Mouse (Mus musculus): ENCODE data around the gene Stk24. TPM values are rescaled to one million over a fixed set of nuclear protein-coding genes. Genes with fewer than 3 reads are reported as not detected.

The Stk24 gene
- polyA plus RNA-seq, 1 experiment from 2014 or later: 48.9 TPM

DNA sequence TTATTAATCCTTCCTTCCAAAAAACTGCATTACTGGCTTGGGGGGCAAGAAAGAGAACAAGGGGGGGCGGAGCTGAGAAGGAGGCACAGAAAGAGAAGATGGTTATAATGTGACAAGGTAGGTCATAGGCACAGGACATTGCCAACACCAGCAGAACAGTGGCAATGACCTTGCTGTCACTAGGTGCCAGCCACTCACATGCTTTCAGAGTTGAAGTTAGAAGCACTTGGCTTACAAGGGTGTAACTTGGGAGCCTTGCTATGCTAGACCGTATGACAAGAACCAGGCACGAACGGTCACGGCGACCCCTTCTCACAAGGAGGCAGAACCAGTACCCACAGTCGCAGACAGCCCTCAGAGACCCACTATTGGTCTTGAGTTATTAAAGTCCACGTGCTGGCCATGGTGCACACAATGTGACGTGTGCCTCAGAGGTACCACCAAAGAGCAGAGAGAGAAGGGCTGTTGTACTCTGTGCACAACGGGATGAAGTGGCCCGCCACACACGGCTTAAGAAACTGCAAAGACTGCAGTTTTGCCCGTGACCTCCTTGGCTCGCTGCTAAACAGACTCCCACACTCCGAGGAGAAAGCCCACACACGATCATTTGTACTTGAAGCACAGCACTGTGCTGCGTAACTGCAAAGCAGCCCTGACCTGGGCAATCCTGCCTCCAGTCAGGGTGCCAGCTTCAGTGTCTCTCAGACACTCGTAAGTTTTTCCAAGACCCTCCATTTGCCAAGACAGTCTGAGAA, 40.8 kb downstream of the Stk24 start:
- no peak overlapping the region for H3K9ac ChIP-seq (ENCODE audit: low read length)
- 57% methylated on average over 18 of the region's 18 CpGs for WGBS

GRCm38 (mm10) chr14:121330090-121330408, 49.8 kb downstream of the Stk24 start:
- WGBS: 81% methylated on average over 3 of the region's 3 CpGs

More for the DNA sequence above, 40.8 kb downstream of the Stk24 start:
- no peak overlapping the region for H3K4me3 ChIP-seq (ENCODE audit: control insufficient read depth in 1 of 2, insufficient read depth in 1 of 2, low read depth in 1 of 2, low read length in 2 of 2)
- H3K36me3 ChIP-seq (ENCODE audit: control insufficient read depth, insufficient read depth, low read length): peaks cover 26% of the 10 kb centered on the region
- peak overlapping the region; percentile 12 to 26; a peak in 2 of 4 replicates for H3K27ac ChIP-seq (replicated peaks in 1 of 2; ENCODE audit: control insufficient read depth in 1 of 2, insufficient read depth in 1 of 2, low read depth in 2 of 2, low read length in 2 of 2)
- H3K9me3 ChIP-seq (ENCODE audit: control insufficient read depth, low read length): no peaks in the 10 kb centered on the region
- H3K27me3 ChIP-seq (ENCODE audit: control insufficient read depth, insufficient read depth, low read length): no peaks in the 10 kb centered on the region
- H3K4me2 ChIP-seq (ENCODE audit: low read length): no peak overlapping the region
- ATAC-seq (ENCODE audit: insufficient number of reproducible peaks, insufficient read depth, low FRiP score, low read depth): no peak
- H3K4me1 ChIP-seq (ENCODE audit: control insufficient read depth in 2 of 2, insufficient read depth in 2 of 2, low read length in 2 of 2): peaks cover 42 to 69% of the 10 kb centered on the region in 2 experiments

DNA sequence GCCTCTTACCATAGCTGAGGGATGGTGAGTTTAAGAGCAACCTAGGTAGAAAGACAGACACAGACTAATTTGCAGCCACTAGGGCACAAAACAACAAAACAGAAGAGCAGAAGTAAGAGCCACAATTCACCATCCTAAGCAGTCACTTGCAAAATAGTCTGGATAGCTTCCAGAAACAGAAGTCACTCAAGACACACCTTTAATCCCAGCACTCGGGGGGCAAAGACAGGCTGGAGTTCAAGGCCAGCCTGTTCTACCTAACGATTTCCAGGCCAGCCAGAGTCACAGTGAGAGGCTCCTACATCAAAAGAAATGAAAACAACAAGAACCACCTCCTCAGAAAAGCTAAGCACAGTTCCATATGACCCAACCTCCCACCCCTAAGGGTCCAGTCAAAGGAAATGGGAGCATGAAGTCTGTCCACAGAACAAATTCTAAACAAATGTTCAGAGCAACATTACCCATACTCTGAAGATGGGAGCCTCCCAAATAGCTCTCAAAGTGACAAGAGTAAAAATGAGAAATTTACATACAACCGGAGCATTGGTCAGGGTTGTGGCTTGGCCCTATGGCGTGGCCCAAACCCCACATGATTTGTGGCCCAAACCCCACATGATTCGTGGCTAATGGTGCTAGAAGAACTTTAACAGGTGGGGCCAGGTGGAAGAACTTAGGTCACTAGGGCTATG, 50.3 kb downstream of the Stk24 start:
- WGBS: 76% methylated on average over 5 of the region's 5 CpGs
- H3K27ac ChIP-seq (replicated peaks in 1 of 2; ENCODE audit: control insufficient read depth in 1 of 2, insufficient read depth in 1 of 2, low read depth in 2 of 2, low read length in 2 of 2): 0 out of 4 replicates have a peak overlapping the region, but pooled peaks of 1 of the 2 experiments have one; percentile 15
- no peaks in the 10 kb centered on the region for H3K27me3 ChIP-seq (ENCODE audit: control insufficient read depth, insufficient read depth, low read length)
- H3K36me3 ChIP-seq (ENCODE audit: control insufficient read depth, insufficient read depth, low read length): no peaks in the 10 kb centered on the region
- H3K4me1 ChIP-seq (ENCODE audit: control insufficient read depth in 2 of 2, insufficient read depth in 2 of 2, low read length in 2 of 2): peaks cover 20 to 36% of the 10 kb centered on the region in 2 experiments
- no peak for ATAC-seq (ENCODE audit: insufficient number of reproducible peaks, insufficient read depth, low FRiP score, low read depth)
- H3K4me3 ChIP-seq (ENCODE audit: control insufficient read depth in 1 of 2, insufficient read depth in 1 of 2, low read depth in 1 of 2, low read length in 2 of 2): no peak overlapping the region
- H3K4me2 ChIP-seq (ENCODE audit: low read length): no peak overlapping the region
- H3K9me3 ChIP-seq (ENCODE audit: control insufficient read depth, low read length): no peaks in the 10 kb centered on the region
- no peak overlapping the region for H3K9ac ChIP-seq (ENCODE audit: low read length)

More at GRCm38 (mm10) chr14:121330090-121330408, 49.8 kb downstream of the Stk24 start:
- Histone ChIP-seq H3K9me3 (ENCODE audit: control insufficient read depth, low read length) (no peaks in the 10 kb centered on the region), H3K4me3 (ENCODE audit: control insufficient read depth in 1 of 2, insufficient read depth in 1 of 2, low read depth in 1 of 2, low read length in 2 of 2) (no peak overlapping the region), H3K36me3 (ENCODE audit: control insufficient read depth, insufficient read depth, low read length) (peaks cover 4% of the 10 kb centered on the region; the same call in 1 of the 2 replicates), H3K27me3 (ENCODE audit: control insufficient read depth, insufficient read depth, low read length) (no peaks in the 10 kb centered on the region), H3K4me2 (ENCODE audit: low read length) (no peak overlapping the region), H3K4me1 (ENCODE audit: control insufficient read depth in 2 of 2, insufficient read depth in 2 of 2, low read length in 2 of 2) (peaks cover 16 to 31% of the 10 kb centered on the region in 2 experiments), H3K27ac (replicated peaks in 1 of 2; ENCODE audit: control insufficient read depth in 1 of 2, insufficient read depth in 1 of 2, low read depth in 2 of 2, low read length in 2 of 2) (no peak overlapping the region), H3K9ac (ENCODE audit: low read length) (no peak overlapping the region)
- ATAC-seq (ENCODE audit: insufficient number of reproducible peaks, insufficient read depth, low FRiP score, low read depth): no peak

DNA sequence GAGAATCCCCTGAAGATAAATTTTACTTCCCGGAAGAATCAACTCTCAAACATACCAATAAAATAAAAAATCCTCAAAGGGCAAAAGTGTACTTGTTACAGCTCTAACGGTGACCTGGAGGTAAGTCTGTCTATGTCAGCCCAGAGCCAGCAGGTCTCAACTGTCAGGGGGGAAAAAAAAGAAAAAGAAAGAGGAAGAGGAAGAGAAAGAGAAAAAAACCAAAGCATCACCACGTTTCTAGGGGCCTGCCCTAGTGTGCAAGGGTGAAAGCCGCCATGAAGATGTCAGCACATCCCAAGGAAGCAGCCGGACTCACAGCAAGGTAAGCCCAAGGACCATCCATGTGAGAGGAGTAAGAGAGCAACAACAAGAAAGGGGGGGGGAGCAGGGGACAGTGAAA, 50.9 kb downstream of the Stk24 start:
- Histone ChIP-seq H3K27me3 (ENCODE audit: control insufficient read depth, insufficient read depth, low read length) (no peaks in the 10 kb centered on the region), H3K4me3 (ENCODE audit: control insufficient read depth in 1 of 2, insufficient read depth in 1 of 2, low read depth in 1 of 2, low read length in 2 of 2) (no peak overlapping the region), H3K9me3 (ENCODE audit: control insufficient read depth, low read length) (no peaks in the 10 kb centered on the region), H3K9ac (ENCODE audit: low read length) (no peak overlapping the region), H3K4me1 (ENCODE audit: control insufficient read depth in 2 of 2, insufficient read depth in 2 of 2, low read length in 2 of 2) (peaks cover 21 to 43% of the 10 kb centered on the region in 2 experiments), H3K27ac (replicated peaks in 1 of 2; ENCODE audit: control insufficient read depth in 1 of 2, insufficient read depth in 1 of 2, low read depth in 2 of 2, low read length in 2 of 2) (no peak overlapping the region), H3K4me2 (ENCODE audit: low read length) (no peak overlapping the region), H3K36me3 (ENCODE audit: control insufficient read depth, insufficient read depth, low read length) (no peaks in the 10 kb centered on the region)
- no peak for ATAC-seq (ENCODE audit: insufficient number of reproducible peaks, insufficient read depth, low FRiP score, low read depth)
- 73% methylated on average over 5 of the region's 5 CpGs for WGBS

GRCm38 (mm10) chr14:121326432-121326831, 53.4 kb downstream of the Stk24 start:
- no peaks in the 10 kb centered on the region for H3K36me3 ChIP-seq (ENCODE audit: control insufficient read depth, insufficient read depth, low read length)
- peaks cover 33 to 67% of the 10 kb centered on the region in 2 experiments for H3K4me1 ChIP-seq (ENCODE audit: control insufficient read depth in 2 of 2, insufficient read depth in 2 of 2, low read length in 2 of 2)
- H3K27ac ChIP-seq (replicated peaks in 1 of 2; ENCODE audit: control insufficient read depth in 1 of 2, insufficient read depth in 1 of 2, low read depth in 2 of 2, low read length in 2 of 2): no peak overlapping the region
- ATAC-seq (ENCODE audit: insufficient number of reproducible peaks, insufficient read depth, low FRiP score, low read depth): no peak
- H3K27me3 ChIP-seq (ENCODE audit: control insufficient read depth, insufficient read depth, low read length): no peaks in the 10 kb centered on the region
- 76% methylated on average over 2 of the region's 2 CpGs for WGBS
- 0 out of 2 replicates have a peak overlapping the region, but pooled peaks have one; percentile 16 for H3K9ac ChIP-seq (ENCODE audit: low read length)
- no peak overlapping the region for H3K4me2 ChIP-seq (ENCODE audit: low read length)
- H3K4me3 ChIP-seq (ENCODE audit: control insufficient read depth in 1 of 2, insufficient read depth in 1 of 2, low read depth in 1 of 2, low read length in 2 of 2): no peak overlapping the region
- no peaks in the 10 kb centered on the region for H3K9me3 ChIP-seq (ENCODE audit: control insufficient read depth, low read length)

GRCm38 (mm10) chr14:121324521-121325330, 55.1 kb downstream of the Stk24 start:
- no peaks in the 10 kb centered on the region for H3K27me3 ChIP-seq (ENCODE audit: control insufficient read depth, insufficient read depth, low read length)
- H3K4me2 ChIP-seq (ENCODE audit: low read length): 0 out of 2 replicates have a peak overlapping the region, but pooled peaks have one; percentile 11
- H3K4me1 ChIP-seq (ENCODE audit: control insufficient read depth in 2 of 2, insufficient read depth in 2 of 2, low read length in 2 of 2): peaks cover 28 to 60% of the 10 kb centered on the region in 2 experiments
- H3K4me3 ChIP-seq (ENCODE audit: control insufficient read depth in 1 of 2, insufficient read depth in 1 of 2, low read depth in 1 of 2, low read length in 2 of 2): no peak overlapping the region
- ATAC-seq (ENCODE audit: insufficient number of reproducible peaks, insufficient read depth, low FRiP score, low read depth): no peak
- peak overlapping the region in 1 of 2 experiments; percentile 24; a peak in 1 of 4 replicates for H3K27ac ChIP-seq (replicated peaks in 1 of 2; ENCODE audit: control insufficient read depth in 1 of 2, insufficient read depth in 1 of 2, low read depth in 2 of 2, low read length in 2 of 2)
- no peaks in the 10 kb centered on the region for H3K9me3 ChIP-seq (ENCODE audit: control insufficient read depth, low read length)
- no peaks in the 10 kb centered on the region for H3K36me3 ChIP-seq (ENCODE audit: control insufficient read depth, insufficient read depth, low read length)
- WGBS: 71% methylated on average over 17 of the region's 17 CpGs
- H3K9ac ChIP-seq (ENCODE audit: low read length): no peak overlapping the region

DNA sequence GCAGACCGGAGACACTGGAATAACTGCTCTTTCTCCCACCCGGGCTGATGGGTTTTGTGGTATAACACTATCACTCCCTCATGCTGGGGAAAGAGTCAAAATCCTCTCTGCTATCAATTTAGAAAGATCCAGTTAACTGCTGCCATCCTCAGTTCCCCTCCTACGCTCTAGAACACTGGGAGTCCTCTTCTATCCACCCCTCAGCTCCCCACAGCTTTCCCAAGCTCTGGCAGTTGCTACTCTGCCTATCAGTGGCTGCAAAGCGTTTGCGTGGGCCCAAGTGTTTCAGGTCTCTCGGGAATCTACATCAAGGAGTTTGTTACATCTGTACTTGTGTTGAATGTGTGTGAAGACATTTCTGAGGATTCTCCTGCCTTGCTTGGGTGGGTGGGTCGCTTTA, 57.2 kb downstream of the Stk24 start:
- ATAC-seq (ENCODE audit: insufficient number of reproducible peaks, insufficient read depth, low FRiP score, low read depth): no peak
- H3K9me3 ChIP-seq (ENCODE audit: control insufficient read depth, low read length): no peaks in the 10 kb centered on the region
- H3K9ac ChIP-seq (ENCODE audit: low read length): no peak overlapping the region
- H3K4me1 ChIP-seq (ENCODE audit: control insufficient read depth in 2 of 2, insufficient read depth in 2 of 2, low read length in 2 of 2): peaks cover 32 to 60% of the 10 kb centered on the region in 2 experiments
- 50% methylated on average over 7 of the region's 7 CpGs for WGBS
- no peak overlapping the region for H3K4me3 ChIP-seq (ENCODE audit: control insufficient read depth in 1 of 2, insufficient read depth in 1 of 2, low read depth in 1 of 2, low read length in 2 of 2)
- no peaks in the 10 kb centered on the region for H3K36me3 ChIP-seq (ENCODE audit: control insufficient read depth, insufficient read depth, low read length)
- H3K27ac ChIP-seq (replicated peaks in 1 of 2; ENCODE audit: control insufficient read depth in 1 of 2, insufficient read depth in 1 of 2, low read depth in 2 of 2, low read length in 2 of 2): no peak overlapping the region; a peak in 1 of 4 replicates
- H3K4me2 ChIP-seq (ENCODE audit: low read length): no peak overlapping the region
- no peaks in the 10 kb centered on the region for H3K27me3 ChIP-seq (ENCODE audit: control insufficient read depth, insufficient read depth, low read length)

All from heart, embryonic 14.5 days (tissue).